Mouse (Mus musculus) liver, postnatal 0 days (tissue): ENCODE data around the gene Cfap58. TPM values are rescaled to one million over a fixed set of nuclear protein-coding genes. Genes with fewer than 3 reads are reported as not detected.
A peak's percentile ranks its signal among the peaks of the same experiment; 100 is the strongest.

Source experiments
- ATAC-seq: fragments of 200-750 bp; cut with Nextera tagmentation; 2 replicates; pipeline ENCODE4 v1.8.0; 2017; ENCODE audit warnings: mild to moderate bottlenecking, moderate library complexity
- DNase-seq: peaks from one replicate; pipeline ENCODE4 v3.0.0-alpha.2; 2016
- H3K27ac ChIP-seq: fragments of 300-500 bp; sonication (generic); 2 replicates; pipeline ENCODE4 v1.5.1; 2014; ENCODE audit warnings: antibody characterized with exemption, moderate library complexity, mild to moderate bottlenecking, low read depth
- H3K27me3 ChIP-seq: fragments of 300-500 bp; sonication (generic); 2 replicates; pipeline ENCODE4 v1.6.1; 2014; ENCODE audit warnings: low read length, control low read depth, mixed read lengths; ENCODE audit not compliant: insufficient read depth
- H3K36me3 ChIP-seq: fragments of 300-500 bp; sonication (generic); replicated peaks from 2 replicates; pipeline ENCODE4 v1.6.1; 2014; ENCODE audit warnings: mild to moderate bottlenecking, control low read depth, low read length, moderate library complexity, mixed read lengths; ENCODE audit not compliant: insufficient read depth
- H3K4me1 ChIP-seq: fragments of 300-500 bp; sonication (generic); 2 replicates; pipeline ENCODE4 v1.6.1; 2014; ENCODE audit warnings: antibody characterized with exemption, mild to moderate bottlenecking, control low read depth; ENCODE audit not compliant: insufficient read depth
- H3K4me2 ChIP-seq: fragments of 300-500 bp; sonication (generic); 2 replicates; pipeline ENCODE4 v1.6.1; 2014; ENCODE audit warnings: low read depth, mild to moderate bottlenecking, low read length, moderate library complexity, mixed read lengths
- H3K4me3 ChIP-seq: fragments of 300-500 bp; sonication (generic); 2 replicates; pipeline ENCODE4 v1.5.1; 2014; ENCODE audit warnings: low read depth, low read length
- H3K9ac ChIP-seq: fragments of 300-500 bp; sonication (generic); replicated peaks from 2 replicates; pipeline ENCODE4 v1.6.1; 2014; ENCODE audit warnings: mild to moderate bottlenecking, moderate library complexity
- H3K9me3 ChIP-seq: fragments of 300-500 bp; sonication (generic); 2 replicates; pipeline ENCODE4 v1.6.1; 2016; ENCODE audit warnings: mild to moderate bottlenecking, control low read depth, low read length, mixed read lengths
- CTCF ChIP-seq: sonication (generic); IDR thresholded peaks from 2 replicates; pipeline ENCODE4 v1.5.1; 2016; ENCODE audit warnings: antibody characterized with exemption, low read depth
- EP300 ChIP-seq: IDR thresholded peaks from 2 replicates; pipeline ENCODE4 v1.6.1; 2016; ENCODE audit warnings: antibody characterized with exemption, low read depth, mild to moderate bottlenecking
- WGBS: fragments of 180-500 bp; shearing (Covaris S2); extraction: QIAGEN DNeasy Blood & Tissue Kit; methylation state at CpG from one replicate; pipeline ENCODE4 v1.1.7; 2014; ENCODE audit not compliant: insufficient replicate concordance; 5-methylcytosine and 5-hydroxymethylcytosine counted together
- polyA plus RNA-seq: library from polyadenylated mRNA; unstranded; fragments of >200 nt; fragmentation: Nextera tagmentation; extraction: Ambion mirVana; gene quantifications from 2 replicates; pipeline ENCODE4 v1.2.1, GENCODE M21; 2015

The Cfap58 gene
- polyA plus RNA-seq, 1 experiment from 2014 or later: not detected

DNA sequence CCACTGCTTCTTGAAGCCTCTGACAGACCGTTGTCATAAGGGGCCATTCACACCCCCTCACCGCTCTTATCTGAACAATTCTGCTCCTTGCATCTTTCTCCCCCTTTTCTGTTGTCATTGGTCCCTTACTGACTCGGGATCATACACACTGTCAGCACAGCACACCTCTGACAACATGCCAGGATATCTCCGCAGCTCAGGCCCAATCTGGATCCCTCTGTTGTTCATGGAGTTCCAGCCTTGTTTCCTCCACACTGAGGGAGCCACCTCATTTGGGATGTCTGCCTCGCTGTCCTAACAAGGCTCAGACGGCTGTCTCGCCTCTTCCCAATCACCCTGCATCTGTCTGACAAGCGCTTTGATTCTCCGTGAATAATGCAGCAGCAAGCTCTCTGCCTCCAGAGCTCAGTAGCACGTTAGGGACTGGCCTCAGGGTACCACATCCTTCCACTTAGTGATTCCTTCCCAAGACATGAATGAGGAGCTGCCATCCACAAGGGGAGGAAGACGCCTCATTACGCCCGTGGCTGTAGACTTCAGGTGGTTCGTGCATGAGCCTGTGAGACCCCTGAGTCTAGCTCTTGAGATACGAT, 40.7 kb downstream of the Cfap58 start:
- no peak for ATAC-seq
- H3K36me3 ChIP-seq: no peaks in the 10 kb centered on the region
- H3K4me3 ChIP-seq: no peak overlapping the region
- no peaks in the 10 kb centered on the region for H3K4me1 ChIP-seq
- H3K4me2 ChIP-seq: no peak overlapping the region
- no peak for DNase-seq
- H3K27ac ChIP-seq: no peak overlapping the region
- 65% methylated on average over 15 of the region's 15 CpGs for WGBS
- H3K9me3 ChIP-seq: no peaks in the 10 kb centered on the region
- H3K9ac ChIP-seq: no peak overlapping the region
- TF ChIP-seq CTCF (no peak), EP300 (no peak)
- no peaks in the 10 kb centered on the region for H3K27me3 ChIP-seq

DNA sequence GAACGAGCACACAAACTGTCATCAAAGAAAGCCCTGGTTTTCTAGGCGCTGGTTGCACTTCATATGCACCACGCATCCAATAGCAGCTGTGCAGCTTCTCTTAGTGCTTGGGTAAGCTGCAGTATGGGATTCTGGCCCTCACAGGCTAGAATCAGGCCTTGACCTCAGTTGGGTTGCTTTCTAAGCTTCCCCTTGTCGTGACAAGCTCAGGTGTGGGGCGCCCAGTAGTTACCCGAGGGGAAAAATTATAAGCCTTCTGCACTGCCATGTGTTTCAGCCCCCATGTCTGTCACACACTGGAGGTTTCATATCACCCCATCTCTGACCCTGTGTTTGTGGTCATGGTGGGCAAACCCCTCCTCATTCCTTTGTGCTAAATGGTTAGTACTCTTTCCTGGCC, 42.0 kb downstream of the Cfap58 start:
- Histone ChIP-seq H3K9me3 (no peaks in the 10 kb centered on the region), H3K27ac (no peak overlapping the region), H3K9ac (no peak overlapping the region), H3K4me3 (no peak overlapping the region), H3K4me1 (no peaks in the 10 kb centered on the region), H3K36me3 (no peaks in the 10 kb centered on the region), H3K27me3 (no peaks in the 10 kb centered on the region), H3K4me2 (no peak overlapping the region)
- no peak for ATAC-seq
- WGBS: 67% methylated on average over 6 of the region's 6 CpGs
- DNase-seq: no peak
- TF ChIP-seq CTCF (no peak), EP300 (no peak)

GRCm38 (mm10) chr19:47980241-47980640, 42.8 kb downstream of the Cfap58 start:
- Histone ChIP-seq H3K4me1 (no peaks in the 10 kb centered on the region), H3K4me3 (no peak overlapping the region), H3K27ac (no peak overlapping the region), H3K9me3 (no peaks in the 10 kb centered on the region), H3K36me3 (no peaks in the 10 kb centered on the region), H3K4me2 (no peak overlapping the region), H3K27me3 (no peaks in the 10 kb centered on the region), H3K9ac (no peak overlapping the region)
- ATAC-seq: no peak
- TF ChIP-seq CTCF (no peak), EP300 (no peak)
- 74% methylated on average over 10 of the region's 10 CpGs for WGBS
- no peak for DNase-seq

- Histone ChIP-seq H3K4me2 (no peak overlapping the region), H3K4me3 (no peak overlapping the region), H3K4me1 (no peaks in the 10 kb centered on the region), H3K27ac (no peak overlapping the region), H3K27me3 (no peaks in the 10 kb centered on the region), H3K9me3 (no peaks in the 10 kb centered on the region), H3K36me3 (no peaks in the 10 kb centered on the region), H3K9ac (no peak overlapping the region)
- DNase-seq (no peak), ATAC-seq (no peak)
- WGBS: 86% methylated on average over 15 of the region's 15 CpGs
- TF ChIP-seq CTCF (no peak), EP300 (no peak)
These were observed 48.2 kb downstream of the Cfap58 start for GRCm38 (mm10) chr19:47985606-47986213.

GRCm38 (mm10) chr19:47987986-47988385, 50.5 kb downstream of the Cfap58 start:
- no peak for DNase-seq
- Histone ChIP-seq H3K27me3 (no peaks in the 10 kb centered on the region), H3K36me3 (no peaks in the 10 kb centered on the region), H3K4me1 (no peaks in the 10 kb centered on the region), H3K4me2 (no peak overlapping the region), H3K9me3 (no peaks in the 10 kb centered on the region), H3K27ac (no peak overlapping the region), H3K9ac (no peak overlapping the region), H3K4me3 (no peak overlapping the region)
- TF ChIP-seq CTCF (no peak), EP300 (no peak)
- 80% methylated on average over 11 of the region's 11 CpGs for WGBS
- ATAC-seq: no peak

- Histone ChIP-seq H3K9me3 (no peaks in the 10 kb centered on the region), H3K36me3 (no peaks in the 10 kb centered on the region), H3K4me3 (no peak overlapping the region), H3K4me2 (no peak overlapping the region), H3K27me3 (no peaks in the 10 kb centered on the region), H3K27ac (no peak overlapping the region), H3K9ac (no peak overlapping the region), H3K4me1 (no peaks in the 10 kb centered on the region)
- ATAC-seq: no peak
- peak; percentile 39 for TF ChIP-seq CTCF
- no peak for TF ChIP-seq EP300
- DNase-seq: no peak
- 34% methylated on average over 16 of the region's 16 CpGs for WGBS
These were observed 51.0 kb downstream of the Cfap58 start for GRCm38 (mm10) chr19:47988456-47988855.
